Mouse (Mus musculus) thymus, postnatal 10 days (tissue): ENCODE data around the gene Chn2.

Experiments
- DNase-seq, 2 experiments: peaks; one replicate each; pipeline ENCODE4 v3.0.0; 2021; ENCODE audit warnings: low spot score in 2 of 2

Chn2 gene

GRCm38 (mm10) chr6:54283299-54283698 lies 243.9 kb downstream of the Chn2 start:
- DNase-seq = no peak

- DNase-seq = no peak
Measured at GRCm38 (mm10) chr6:54284167-54284711, 244.9 kb downstream of the Chn2 start.

GRCm38 (mm10) chr6:54286813-54287212 lies 247.5 kb downstream of the Chn2 start:
- no peak for DNase-seq

GRCm38 (mm10) chr6:54289774-54290500 lies 250.6 kb downstream of the Chn2 start:
- no peak for DNase-seq

GRCm38 (mm10) chr6:54297231-54297630 lies 257.9 kb downstream of the Chn2 start:
- no peak for DNase-seq

- DNase-seq = no peak
Measured at GRCm38 (mm10) chr6:54299417-54299816, 260.1 kb downstream of the Chn2 start.

- no peak for DNase-seq
Measured at GRCm38 (mm10) chr6:54305777-54306176, 266.4 kb downstream of the Chn2 start.

- no peak for DNase-seq
Measured at GRCm38 (mm10) chr6:54313071-54313470, 273.7 kb downstream of the Chn2 start.

GRCm38 (mm10) chr6:54318618-54319017 lies 279.3 kb downstream of the Chn2 start:
- no peak for DNase-seq

- DNase-seq = no peak
Measured at GRCm38 (mm10) chr6:54319198-54319597, 279.8 kb downstream of the Chn2 start.

GRCm38 (mm10) chr6:54320236-54320635 lies 280.9 kb downstream of the Chn2 start:
- DNase-seq = no peak

GRCm38 (mm10) chr6:54325246-54325885 lies 286.0 kb downstream of the Chn2 start, which contains the start of gene Prr15:
Prr15 (plus strand) TSS chr6:54325835.
- DNase-seq = no peak

- DNase-seq = no peak
Measured at GRCm38 (mm10) chr6:54326671-54327625, 287.6 kb downstream of the Chn2 start.

- DNase-seq = no peak
Measured at GRCm38 (mm10) chr6:54327626-54328003, 288.3 kb downstream of the Chn2 start.

GRCm38 (mm10) chr6:54328783-54329182 lies 289.4 kb downstream of the Chn2 start:
- DNase-seq = no peak

GRCm38 (mm10) chr6:54329598-54329997 lies 290.2 kb downstream of the Chn2 start:
- no peak for DNase-seq

GRCm38 (mm10) chr6:54330166-54330565 lies 290.8 kb downstream of the Chn2 start:
- no peak for DNase-seq

- DNase-seq = no peak
Measured at GRCm38 (mm10) chr6:54331765-54332164, 292.4 kb downstream of the Chn2 start.

GRCm38 (mm10) chr6:54332203-54332602 lies 292.8 kb downstream of the Chn2 start:
- DNase-seq = no peak

GRCm38 (mm10) chr6:54333116-54333651 lies 293.8 kb downstream of the Chn2 start:
- no peak for DNase-seq

GRCm38 (mm10) chr6:54333652-54334396 lies 294.5 kb downstream of the Chn2 start:
- no peak for DNase-seq
